Mouse (Mus musculus): Measurements from ENCODE around the gene Stx11. TPM values are rescaled to one million over a fixed set of nuclear protein-coding genes. Genes with fewer than 3 reads are reported as not detected.

Gene Stx11
- polyA plus RNA-seq, 1 experiment from 2014 or later = 1.8 TPM

- H3K9ac ChIP-seq (replicated peaks) = no peak overlapping the region
- no peak overlapping the region for H3K4me3 ChIP-seq (replicated peaks)
- H3K27me3 ChIP-seq = no peaks in the 10 kb centered on the region
- WGBS = 90% methylated on average over 13 of the region's 13 CpGs
- no peaks in the 10 kb centered on the region for H3K36me3 ChIP-seq
- H3K27ac ChIP-seq = no peak overlapping the region
- no peaks in the 10 kb centered on the region; the same call in 1 of the 2 replicates for H3K4me1 ChIP-seq (replicated peaks)
- no peak for ATAC-seq (ENCODE audit: insufficient number of reproducible peaks, insufficient read depth, low FRiP score, low TSS enrichment, low read depth)
- no peak overlapping the region for H3K4me2 ChIP-seq
- no peaks in the 10 kb centered on the region for H3K9me3 ChIP-seq
Measured at GRCm38 (mm10) chr10:12911451-12911850, 52.6 kb downstream of the Stx11 start.

DNA sequence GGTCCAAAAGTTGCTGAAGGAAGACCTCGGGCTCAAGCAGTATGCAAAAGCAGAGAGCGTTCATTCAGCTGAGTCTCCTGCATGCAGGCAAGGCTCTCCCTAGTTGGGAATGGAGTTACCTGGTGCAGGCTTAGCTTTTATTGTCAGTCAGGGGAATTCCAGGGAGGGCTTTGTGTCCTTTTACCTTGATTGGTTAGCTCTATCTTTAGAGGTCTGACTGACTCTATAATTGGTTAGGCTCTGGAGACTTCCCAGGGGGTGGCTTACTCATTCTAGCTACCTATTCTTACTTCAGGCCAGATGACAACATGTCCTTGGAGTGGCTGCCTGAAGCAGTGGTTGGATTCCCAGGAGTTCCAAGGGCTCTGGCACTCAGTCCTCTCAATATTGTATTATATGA is 54.2 kb downstream of the Stx11 start:
- no peaks in the 10 kb centered on the region for H3K4me1 ChIP-seq (replicated peaks)
- H3K36me3 ChIP-seq = no peaks in the 10 kb centered on the region
- ATAC-seq (ENCODE audit: insufficient number of reproducible peaks, insufficient read depth, low FRiP score, low TSS enrichment, low read depth) = no peak
- no peak overlapping the region for H3K27ac ChIP-seq
- no peaks in the 10 kb centered on the region for H3K9me3 ChIP-seq
- H3K27me3 ChIP-seq = no peaks in the 10 kb centered on the region
- H3K9ac ChIP-seq (replicated peaks) = no peak overlapping the region
- no peak overlapping the region for H3K4me2 ChIP-seq
- 96% methylated on average over 2 of the region's 2 CpGs for WGBS
- H3K4me3 ChIP-seq (replicated peaks) = no peak overlapping the region

- no peaks in the 10 kb centered on the region for H3K27me3 ChIP-seq
- no peak overlapping the region for H3K4me3 ChIP-seq (replicated peaks)
- no peak overlapping the region for H3K4me2 ChIP-seq
- no peaks in the 10 kb centered on the region for H3K36me3 ChIP-seq
- no peaks in the 10 kb centered on the region for H3K9me3 ChIP-seq
- no peak overlapping the region for H3K9ac ChIP-seq (replicated peaks)
- 68% methylated on average over 1 of the region's 1 CpGs for WGBS
- no peak for ATAC-seq (ENCODE audit: insufficient number of reproducible peaks, insufficient read depth, low FRiP score, low TSS enrichment, low read depth)
- no peaks in the 10 kb centered on the region for H3K4me1 ChIP-seq (replicated peaks)
- H3K27ac ChIP-seq = no peak overlapping the region
Measured at GRCm38 (mm10) chr10:12909179-12909578, 54.9 kb downstream of the Stx11 start.

DNA sequence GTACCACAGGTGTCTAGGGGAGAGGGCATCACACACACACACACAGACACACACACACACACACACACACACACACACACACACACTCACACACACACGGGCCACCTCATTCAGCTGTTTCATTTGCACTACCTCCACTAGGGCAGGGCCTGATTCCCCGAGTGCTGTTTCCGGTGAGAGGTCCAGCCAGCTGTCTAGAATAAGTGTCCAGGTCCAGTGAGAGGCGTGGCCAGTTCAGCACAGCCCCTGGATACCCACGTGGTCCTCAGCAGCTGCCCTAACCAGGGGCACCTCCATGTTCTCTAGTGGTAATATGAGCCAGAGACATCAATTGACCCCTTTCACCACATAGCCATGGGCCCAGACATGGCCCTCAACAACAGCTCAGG is 60.0 kb downstream of the Stx11 start:
- Histone ChIP-seq H3K9me3 (no peaks in the 10 kb centered on the region), H3K36me3 (no peaks in the 10 kb centered on the region), H3K27ac (no peak overlapping the region), H3K27me3 (no peaks in the 10 kb centered on the region), H3K4me1 (replicated peaks) (no peaks in the 10 kb centered on the region), H3K9ac (replicated peaks) (no peak overlapping the region), H3K4me3 (replicated peaks) (no peak overlapping the region), H3K4me2 (no peak overlapping the region)
- no peak for ATAC-seq (ENCODE audit: insufficient number of reproducible peaks, insufficient read depth, low FRiP score, low TSS enrichment, low read depth)
- WGBS = 58% methylated on average over 5 of the region's 5 CpGs

DNA sequence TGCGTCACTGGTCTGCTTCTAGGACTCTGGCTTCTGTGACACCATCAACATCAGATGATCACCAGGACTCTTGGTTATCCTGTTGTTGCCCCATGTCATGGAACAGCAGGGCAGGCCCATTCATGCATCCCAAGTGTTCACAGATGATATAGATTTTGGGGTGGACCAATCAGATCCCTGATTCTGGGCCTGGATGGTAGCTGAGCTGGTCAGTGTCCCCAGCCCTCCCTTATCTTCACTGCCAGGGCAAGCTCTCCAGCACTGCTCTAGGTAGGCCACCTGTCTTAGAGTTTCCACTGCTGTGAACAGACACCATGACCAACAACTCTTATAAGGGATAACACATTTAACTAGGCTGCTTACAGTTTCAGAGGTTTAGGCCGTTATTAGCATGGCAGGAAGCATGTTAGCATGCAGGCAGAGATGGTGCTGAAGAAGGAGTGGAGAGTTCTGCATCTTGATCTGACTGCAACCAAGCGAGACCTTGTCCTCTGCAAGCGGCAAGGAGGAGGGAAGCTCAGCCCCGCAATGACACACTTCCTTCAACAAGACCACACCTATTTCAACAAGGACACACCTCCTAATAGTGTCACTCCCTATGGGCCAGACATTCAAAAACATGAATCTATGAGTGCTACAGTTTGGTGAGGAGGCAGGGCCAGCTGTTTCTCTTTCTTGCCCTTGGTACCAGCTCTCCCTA is 60.5 kb downstream of the Stx11 start:
- Histone ChIP-seq H3K36me3 (no peaks in the 10 kb centered on the region), H3K9me3 (no peaks in the 10 kb centered on the region), H3K4me2 (no peak overlapping the region), H3K9ac (replicated peaks) (no peak overlapping the region), H3K27me3 (no peaks in the 10 kb centered on the region), H3K27ac (no peak overlapping the region), H3K4me1 (replicated peaks) (no peaks in the 10 kb centered on the region), H3K4me3 (replicated peaks) (no peak overlapping the region)
- ATAC-seq (ENCODE audit: insufficient number of reproducible peaks, insufficient read depth, low FRiP score, low TSS enrichment, low read depth) = no peak
- 90% methylated on average over 5 of the region's 5 CpGs for WGBS

- 94% methylated on average over 5 of the region's 5 CpGs for WGBS
Measured at GRCm38 (mm10) chr10:12899901-12900300, 64.2 kb downstream of the Stx11 start.

DNA sequence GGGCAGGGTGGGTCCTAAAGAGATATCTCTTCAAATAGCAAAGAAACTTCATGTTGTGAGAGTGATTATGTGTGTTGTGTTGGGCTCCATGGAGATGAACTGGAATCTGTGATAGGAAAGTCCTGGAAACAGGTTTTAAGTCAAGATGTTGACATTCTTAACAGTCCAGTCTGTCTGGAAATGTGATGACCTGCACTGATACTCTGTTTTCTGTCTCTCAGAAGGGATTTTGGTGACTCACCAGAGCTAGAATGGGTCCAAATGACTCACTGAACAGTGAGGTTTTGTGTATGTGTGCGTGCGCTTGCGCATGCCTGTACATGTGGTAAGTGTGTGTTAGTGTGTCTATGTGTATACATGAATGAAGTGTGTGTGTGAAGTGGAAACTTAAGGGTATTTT is 70.8 kb downstream of the Stx11 start:
- H3K36me3 ChIP-seq = no peaks in the 10 kb centered on the region
- no peaks in the 10 kb centered on the region for H3K4me1 ChIP-seq (replicated peaks)
- H3K27me3 ChIP-seq = no peaks in the 10 kb centered on the region
- H3K4me3 ChIP-seq (replicated peaks) = no peak overlapping the region
- no peak overlapping the region for H3K9ac ChIP-seq (replicated peaks)
- ATAC-seq (ENCODE audit: insufficient number of reproducible peaks, insufficient read depth, low FRiP score, low TSS enrichment, low read depth) = no peak
- 97% methylated on average over 3 of the region's 3 CpGs for WGBS
- H3K4me2 ChIP-seq = no peak overlapping the region
- H3K9me3 ChIP-seq = no peaks in the 10 kb centered on the region
- no peak overlapping the region for H3K27ac ChIP-seq

More at GRCm38 (mm10) chr10:12899901-12900300, 64.2 kb downstream of the Stx11 start:
- no peak for ATAC-seq (ENCODE audit: insufficient number of reproducible peaks, insufficient read depth, low FRiP score, low TSS enrichment, low read depth)
- Histone ChIP-seq H3K27ac (no peak overlapping the region), H3K4me3 (replicated peaks) (no peak overlapping the region), H3K27me3 (no peaks in the 10 kb centered on the region), H3K9me3 (no peaks in the 10 kb centered on the region), H3K4me1 (replicated peaks) (no peaks in the 10 kb centered on the region), H3K9ac (replicated peaks) (no peak overlapping the region), H3K4me2 (no peak overlapping the region), H3K36me3 (no peaks in the 10 kb centered on the region)

DNA sequence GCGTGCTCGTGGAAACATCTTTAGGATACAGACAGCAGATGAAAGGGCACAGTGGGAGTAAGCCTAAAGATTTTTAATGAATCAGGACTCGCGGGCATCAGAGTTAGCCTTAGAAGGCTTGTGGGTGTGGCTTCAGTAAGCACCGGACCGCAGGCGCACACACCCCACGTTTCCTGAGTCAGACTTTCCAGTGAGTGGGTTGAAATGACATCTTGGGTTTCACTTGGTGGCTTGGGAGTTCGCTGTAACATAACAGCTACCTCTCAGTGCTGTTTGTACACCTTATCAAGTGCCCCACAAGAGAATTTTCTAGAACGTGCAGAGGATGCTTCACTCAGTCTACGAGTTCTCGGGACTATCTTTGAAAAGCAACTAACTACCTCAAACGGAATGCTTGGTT is 75.7 kb downstream of the Stx11 start:
- Histone ChIP-seq H3K9ac (replicated peaks) (no peak overlapping the region), H3K27ac (no peak overlapping the region), H3K36me3 (no peaks in the 10 kb centered on the region), H3K9me3 (no peaks in the 10 kb centered on the region), H3K4me3 (replicated peaks) (no peak overlapping the region), H3K4me1 (replicated peaks) (no peaks in the 10 kb centered on the region), H3K4me2 (no peak overlapping the region), H3K27me3 (no peaks in the 10 kb centered on the region)
- no peak for ATAC-seq (ENCODE audit: insufficient number of reproducible peaks, insufficient read depth, low FRiP score, low TSS enrichment, low read depth)
- 76% methylated on average over 13 of the region's 13 CpGs for WGBS

Other genes starting within 250 kb of the Stx11 start
- gene Utrn, start 94.9 kb downstream of the Stx11 start, polyA plus RNA-seq (2016; fragmentation: Nextera tagmentation; extraction: Ambion mirVana) = 59.1 and 62.1 TPM in 2 replicates
- 37.2 and 39.4 TPM in 2 replicates for gene Sf3b5, start 41.0 kb upstream of the Stx11 start, polyA plus RNA-seq (2016; fragmentation: Nextera tagmentation; extraction: Ambion mirVana)
- gene Plagl1, start 96.2 kb upstream of the Stx11 start, polyA plus RNA-seq (2016; fragmentation: Nextera tagmentation; extraction: Ambion mirVana) = 64.5 and 88.5 TPM in 2 replicates
- not detected in 2 replicates for gene Zc2hc1b, start 213.7 kb upstream of the Stx11 start, polyA plus RNA-seq (2016; fragmentation: Nextera tagmentation; extraction: Ambion mirVana)
- 61.6 and 63.4 TPM in 2 replicates for gene Ltv1, start 228.9 kb upstream of the Stx11 start, polyA plus RNA-seq (2016; fragmentation: Nextera tagmentation; extraction: Ambion mirVana)